Mouse (Mus musculus) CD8-positive naive resting alpha-beta T cell, adult 2 months (primary cell): ENCODE data around the gene Phtf1.

Experiments used
- DNase-seq, 2 experiments: peaks; one replicate each; pipeline ENCODE4 v3.0.0; 2022; ENCODE audit warnings: low read depth in 2 of 2, low spot score in 2 of 2

Phtf1 gene

DNA sequence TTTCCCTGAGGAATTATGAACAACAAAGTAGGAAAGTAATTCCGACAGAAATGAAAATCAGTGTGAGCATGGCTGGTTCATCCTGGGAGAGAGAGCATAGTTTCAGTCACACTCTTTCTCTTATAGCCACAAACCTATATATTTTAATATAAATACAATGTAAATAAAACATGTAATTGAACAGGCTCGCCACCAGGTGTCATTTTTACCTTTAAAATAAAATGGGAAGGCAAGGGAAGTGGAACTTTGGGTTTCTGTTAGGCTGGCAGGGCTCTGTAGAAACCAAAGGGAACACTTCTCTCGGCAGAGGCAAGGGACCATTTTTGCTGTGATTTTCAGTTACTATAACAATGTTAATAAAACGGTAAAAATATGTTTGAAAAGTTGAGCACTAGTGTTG is 51.5 kb downstream of the Phtf1 start:
- peak in 1 of 2 experiments; percentile 3 for DNase-seq

DNA sequence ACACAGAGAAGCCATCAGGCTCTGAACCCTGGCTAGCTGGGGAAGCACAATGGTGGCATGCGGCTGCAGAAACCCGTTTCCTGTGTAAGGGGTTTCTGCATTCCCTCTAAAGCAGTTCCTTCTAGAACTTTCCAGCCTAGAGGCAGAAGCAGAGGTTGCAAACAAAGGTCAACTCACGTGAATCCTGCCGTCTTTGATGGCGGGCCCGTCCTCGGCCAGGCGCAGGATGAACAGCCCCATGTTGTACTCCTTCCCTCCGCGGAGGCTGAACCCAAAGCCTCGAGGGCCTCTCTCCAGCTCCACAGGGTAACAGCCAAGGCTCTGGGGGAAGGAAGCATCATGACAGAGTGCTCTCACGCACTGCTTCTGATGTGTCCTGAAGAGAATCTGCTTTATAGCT is 52.2 kb downstream of the Phtf1 start:
- no peak for DNase-seq

DNA sequence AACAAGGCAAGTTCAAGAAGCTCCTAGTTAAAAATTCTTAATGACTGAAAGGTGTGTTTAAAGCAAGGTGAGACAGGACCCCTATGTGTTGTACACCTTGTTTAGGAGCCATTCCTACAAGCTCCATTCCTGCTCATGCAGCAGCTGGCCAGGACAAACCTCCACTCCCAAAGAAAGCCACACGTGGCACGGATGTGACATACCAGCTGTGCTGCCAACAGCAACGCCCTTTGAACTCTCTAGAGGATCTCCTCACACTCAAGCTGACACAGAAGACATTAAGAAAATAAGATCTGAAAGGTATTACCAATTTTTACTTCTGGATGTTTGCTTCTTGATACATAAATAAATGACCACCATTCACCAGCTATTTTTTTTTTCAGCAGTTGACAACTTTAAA is 59.0 kb downstream of the Phtf1 start:
- no peak for DNase-seq

DNA sequence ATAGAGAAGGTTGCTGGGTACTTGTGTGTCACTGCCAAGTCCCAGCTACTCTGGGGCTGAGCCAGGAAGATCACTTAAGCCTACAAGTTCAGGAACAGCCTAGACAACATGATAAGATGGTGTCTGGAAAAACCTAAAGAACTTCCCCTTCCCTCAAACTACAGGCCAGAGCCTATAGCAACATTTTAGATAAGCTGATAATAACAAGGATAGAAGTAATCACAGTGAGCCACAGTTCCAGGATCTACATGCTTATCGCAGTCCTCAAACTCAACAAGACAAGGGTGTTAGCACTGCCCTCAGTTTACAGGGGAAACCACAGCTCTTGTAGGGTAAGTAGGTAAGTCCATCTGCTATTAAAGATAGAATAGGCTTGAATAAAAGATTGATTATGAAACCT is 64.2 kb downstream of the Phtf1 start:
- no peak for DNase-seq

DNA sequence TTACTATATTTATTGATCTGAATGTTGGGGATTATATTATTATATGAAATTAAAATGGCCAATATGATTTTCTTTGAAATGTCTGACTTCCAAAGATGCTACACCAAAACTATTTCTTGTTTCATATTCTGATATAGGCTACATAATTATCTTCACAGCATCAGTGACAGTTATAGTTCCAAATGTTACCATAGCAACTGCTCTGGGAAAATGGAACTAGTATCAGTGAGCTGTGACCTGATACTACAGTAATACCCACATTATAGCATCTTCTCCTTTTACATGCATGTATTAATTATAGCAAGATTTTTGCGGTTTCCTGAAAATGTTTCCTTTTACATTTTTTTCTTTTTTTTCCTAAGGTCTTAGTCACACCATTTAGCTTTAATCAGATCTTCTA is 64.8 kb downstream of the Phtf1 start:
- DNase-seq = no peak

DNA sequence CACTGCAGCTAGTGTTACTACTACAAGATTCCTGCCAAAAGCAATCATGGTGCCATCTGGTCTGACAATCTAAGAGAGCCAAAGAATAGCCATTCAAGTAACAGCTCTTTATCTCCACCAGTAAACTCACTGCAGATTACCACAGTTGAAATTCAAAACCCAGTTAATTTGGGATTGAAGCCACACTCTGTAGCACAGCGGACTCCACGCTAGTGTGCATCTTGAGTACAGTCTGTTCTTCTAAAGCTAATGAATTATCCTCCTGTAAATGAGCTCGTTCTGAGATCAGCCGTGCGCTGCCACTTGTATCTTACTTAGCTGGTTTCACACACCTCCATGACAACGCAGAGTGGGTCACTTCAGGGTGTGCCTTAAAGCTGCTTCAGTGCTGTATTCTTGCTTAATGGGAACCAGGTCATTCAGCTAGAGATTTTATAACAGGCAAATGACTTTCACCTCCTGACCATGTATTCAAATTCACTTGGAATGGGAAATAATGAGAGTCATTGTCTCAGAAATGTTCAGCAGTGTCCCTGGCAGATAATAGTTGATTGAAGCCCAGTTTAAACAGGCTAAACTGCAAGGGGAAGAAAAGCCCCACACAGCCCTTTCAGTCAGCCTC is 91.2 kb downstream of the Phtf1 start:
- DNase-seq = no peak

DNA sequence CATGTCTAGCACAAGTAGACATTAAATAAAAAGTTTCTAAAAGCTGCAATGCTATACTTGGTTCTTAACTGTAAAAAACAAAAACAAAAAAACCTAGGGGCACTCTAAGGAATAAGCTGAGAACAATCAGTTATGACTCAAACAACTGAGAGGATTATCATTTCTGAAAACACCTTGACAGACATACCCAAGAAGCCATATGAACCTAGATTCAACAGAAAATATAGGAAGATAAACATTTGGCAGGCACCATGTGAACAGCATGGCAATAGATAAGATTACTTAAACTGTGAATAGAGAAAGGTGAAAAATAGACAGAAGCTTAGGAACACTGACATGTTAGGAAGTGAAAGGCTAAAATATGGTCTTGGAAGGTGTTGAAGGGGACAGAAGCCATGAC is 101.5 kb downstream of the Phtf1 start:
- DNase-seq = no peak
